Mouse (Mus musculus) neural tube, embryonic 14.5 days (tissue): ENCODE measurements around the gene Ipo11. TPM values are rescaled to one million over a fixed set of nuclear protein-coding genes. Genes with fewer than 3 reads are reported as not detected.

ENCODE experiments used
- ATAC-seq: fragments of 200-750 bp; cut with Nextera tagmentation; 2 replicates; pipeline ENCODE4 v1.8.0; 2017; ENCODE audit warnings: low read depth, mild to moderate bottlenecking, moderate TSS enrichment, moderate library complexity
- H3K27ac ChIP-seq: fragments of 300-500 bp; sonication (generic); 2 replicates; pipeline ENCODE4 v1.5.1; 2014; ENCODE audit warnings: low read depth, mild to moderate bottlenecking, control low read depth, low read length, moderate library complexity, mixed read lengths
- H3K27me3 ChIP-seq: fragments of 300-500 bp; sonication (generic); 2 replicates; pipeline ENCODE4 v1.6.1; 2014; ENCODE audit warnings: low read length; ENCODE audit not compliant: control insufficient read depth, insufficient read depth
- H3K36me3 ChIP-seq: fragments of 300-500 bp; sonication (generic); 2 replicates; pipeline ENCODE4 v1.6.1; 2014; ENCODE audit warnings: low read length, mixed read lengths; ENCODE audit not compliant: control insufficient read depth, insufficient read depth
- H3K4me1 ChIP-seq: fragments of 300-500 bp; sonication (generic); 2 replicates; pipeline ENCODE4 v1.6.1; 2014; ENCODE audit warnings: low read length; ENCODE audit not compliant: control insufficient read depth, insufficient read depth
- H3K4me2 ChIP-seq: fragments of 300-500 bp; sonication (generic); 2 replicates; pipeline ENCODE4 v1.6.1; 2014; ENCODE audit warnings: mild to moderate bottlenecking, low read depth, low read length, control low read depth
- H3K4me3 ChIP-seq: fragments of 300-500 bp; sonication (generic); 2 replicates; pipeline ENCODE4 v1.5.1; 2014; ENCODE audit warnings: low read depth, low read length, control low read depth, mixed read lengths
- H3K9ac ChIP-seq: fragments of 300-500 bp; sonication (generic); replicated peaks from 2 replicates; pipeline ENCODE4 v1.6.1; 2014; ENCODE audit warnings: low read depth, mild to moderate bottlenecking, control low read depth, low read length, mixed read lengths
- H3K9me3 ChIP-seq: fragments of 300-500 bp; sonication (generic); 2 replicates; pipeline ENCODE4 v1.6.1; 2016; ENCODE audit warnings: low read length; ENCODE audit not compliant: control insufficient read depth
- whole genome bisulfite sequencing: fragments of 180-500 bp; shearing (Covaris S2); extraction: QIAGEN DNeasy Blood & Tissue Kit; methylation state at CpG from one replicate; pipeline ENCODE4 v1.1.7; 2014; 5-methylcytosine and 5-hydroxymethylcytosine counted together
- polyA plus RNA-seq: library from polyadenylated mRNA; unstranded; fragments of >200 nt; fragmentation: Nextera tagmentation; extraction: Ambion mirVana; gene quantifications from 2 replicates; pipeline ENCODE4 v1.2.1, GENCODE M21; 2014

Ipo11 gene
- polyA plus RNA-seq, 1 experiment from 2014 or later, result 42.4 TPM

DNA sequence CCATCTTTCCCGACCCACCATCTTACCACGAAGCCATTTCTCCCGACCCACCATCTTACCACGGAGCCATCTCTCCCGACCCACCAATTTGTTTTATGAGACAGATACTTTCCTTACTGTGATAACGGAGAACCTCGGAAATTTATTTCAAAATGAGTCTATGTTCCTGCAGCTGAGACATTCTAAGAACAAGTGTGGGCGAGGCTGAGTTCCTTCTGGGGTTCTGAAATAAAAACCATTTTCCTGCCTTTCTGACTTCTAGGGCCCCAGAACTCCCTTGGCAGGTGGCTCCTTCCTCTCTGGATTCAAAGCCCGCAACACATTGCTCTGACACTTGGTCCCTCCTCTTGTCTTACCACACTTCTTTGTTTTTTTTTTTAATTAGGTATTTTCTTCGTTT, 168.0 kb downstream of the Ipo11 start:
- Histone ChIP-seq H3K27me3 (no peaks in the 10 kb centered on the region), H3K27ac (no peak overlapping the region), H3K9me3 (no peaks in the 10 kb centered on the region), H3K4me3 (no peak overlapping the region), H3K9ac (no peak overlapping the region), H3K4me2 (no peak overlapping the region), H3K36me3 (no peaks in the 10 kb centered on the region), H3K4me1 (no peaks in the 10 kb centered on the region)
- no peak for ATAC-seq
- WGBS, result 91% methylated on average over 10 of the region's 10 CpGs

GRCm38 (mm10) chr13:106762611-106763010, 174.1 kb downstream of the Ipo11 start:
- H3K27me3 ChIP-seq, result no peaks in the 10 kb centered on the region
- no peak overlapping the region for H3K27ac ChIP-seq
- H3K9ac ChIP-seq, result no peak overlapping the region
- H3K4me1 ChIP-seq, result no peaks in the 10 kb centered on the region
- H3K4me3 ChIP-seq, result no peak overlapping the region
- no peaks in the 10 kb centered on the region for H3K36me3 ChIP-seq
- WGBS, result 67% methylated on average over 1 of the region's 1 CpGs
- ATAC-seq, result no peak
- no peak overlapping the region for H3K4me2 ChIP-seq
- H3K9me3 ChIP-seq, result no peaks in the 10 kb centered on the region

GRCm38 (mm10) chr13:106761661-106762060, 175.1 kb downstream of the Ipo11 start:
- ATAC-seq, result no peak
- no peak overlapping the region for H3K4me2 ChIP-seq
- no peak overlapping the region for H3K27ac ChIP-seq
- WGBS, result 96% methylated on average over 1 of the region's 1 CpGs
- no peaks in the 10 kb centered on the region for H3K4me1 ChIP-seq
- no peaks in the 10 kb centered on the region for H3K9me3 ChIP-seq
- no peaks in the 10 kb centered on the region for H3K36me3 ChIP-seq
- no peaks in the 10 kb centered on the region for H3K27me3 ChIP-seq
- H3K4me3 ChIP-seq, result no peak overlapping the region
- H3K9ac ChIP-seq, result no peak overlapping the region

DNA sequence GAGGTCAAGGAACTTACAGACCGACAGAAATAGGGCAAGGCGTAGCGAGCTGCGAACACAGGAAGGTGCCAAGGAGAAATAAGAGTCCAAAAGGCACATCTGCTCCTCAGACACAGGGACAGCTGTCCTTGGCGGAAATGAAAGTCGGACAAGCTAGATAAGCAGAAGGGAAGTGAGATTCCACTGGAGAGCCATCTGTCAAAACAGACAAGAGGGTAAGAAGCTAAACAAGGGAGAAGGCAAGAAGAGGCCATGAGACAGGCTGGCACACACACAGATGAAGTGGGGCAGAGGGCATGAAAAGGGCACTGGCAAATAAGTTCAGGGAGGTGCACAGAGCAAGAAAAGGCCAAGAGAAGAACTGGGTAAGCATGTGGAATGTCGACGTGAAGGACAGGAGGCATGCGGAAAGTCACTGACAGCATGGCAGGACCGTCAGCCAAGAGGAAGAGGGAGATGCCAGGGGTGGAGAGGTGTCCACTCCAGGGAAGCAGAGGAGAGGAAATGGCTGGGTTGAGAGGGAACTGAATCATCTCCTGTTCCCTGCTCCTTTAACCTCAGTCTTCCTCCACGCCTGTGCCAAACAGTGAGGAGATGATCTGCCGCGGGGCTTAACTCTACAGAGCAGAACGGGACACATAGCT, 176.4 kb downstream of the Ipo11 start:
- 87% methylated on average over 14 of the region's 14 CpGs for WGBS
- Histone ChIP-seq H3K4me1 (no peaks in the 10 kb centered on the region), H3K27ac (no peak overlapping the region), H3K4me3 (no peak overlapping the region), H3K27me3 (no peaks in the 10 kb centered on the region), H3K9me3 (no peaks in the 10 kb centered on the region), H3K9ac (no peak overlapping the region), H3K4me2 (no peak overlapping the region), H3K36me3 (no peaks in the 10 kb centered on the region)
- ATAC-seq, result no peak

GRCm38 (mm10) chr13:106755892-106756291, 180.9 kb downstream of the Ipo11 start:
- no peak for ATAC-seq
- H3K4me2 ChIP-seq, result no peak overlapping the region
- H3K36me3 ChIP-seq, result no peaks in the 10 kb centered on the region
- no peaks in the 10 kb centered on the region for H3K9me3 ChIP-seq
- no peaks in the 10 kb centered on the region for H3K27me3 ChIP-seq
- no peak overlapping the region for H3K27ac ChIP-seq
- WGBS, result 66% methylated on average over 5 of the region's 5 CpGs
- H3K9ac ChIP-seq, result no peak overlapping the region
- H3K4me1 ChIP-seq, result no peaks in the 10 kb centered on the region
- H3K4me3 ChIP-seq, result no peak overlapping the region

DNA sequence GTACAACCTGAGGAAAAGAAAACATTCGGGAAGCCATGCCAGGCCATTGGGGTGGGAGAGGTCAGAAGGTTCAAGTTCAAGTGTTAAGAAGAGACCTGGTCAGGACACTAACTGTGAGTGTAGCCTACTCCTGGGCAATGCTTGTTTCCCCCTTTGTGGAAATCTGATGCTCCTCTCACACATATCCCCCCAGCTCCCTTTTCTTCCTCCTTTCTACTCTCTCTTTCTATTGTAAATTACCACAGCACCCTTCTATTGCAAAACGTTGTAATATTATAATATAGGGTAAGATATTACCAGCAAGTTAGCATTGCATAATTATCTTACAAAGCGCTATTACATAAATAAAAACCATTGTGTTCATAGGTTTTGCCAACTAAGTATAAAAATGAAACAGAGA, 182.5 kb downstream of the Ipo11 start:
- WGBS, result 84% methylated on average over 3 of the region's 3 CpGs
- ATAC-seq, result no peak
- no peaks in the 10 kb centered on the region for H3K36me3 ChIP-seq

GRCm38 (mm10) chr13:106751951-106752350, 184.8 kb downstream of the Ipo11 start:
- H3K9me3 ChIP-seq, result no peaks in the 10 kb centered on the region
- H3K4me1 ChIP-seq, result no peaks in the 10 kb centered on the region
- ATAC-seq, result no peak
- WGBS, result 94% methylated on average over 1 of the region's 1 CpGs
- no peak overlapping the region for H3K9ac ChIP-seq
- H3K4me2 ChIP-seq, result no peak overlapping the region
- H3K36me3 ChIP-seq, result no peaks in the 10 kb centered on the region
- H3K4me3 ChIP-seq, result no peak overlapping the region
- no peak overlapping the region for H3K27ac ChIP-seq
- H3K27me3 ChIP-seq, result no peaks in the 10 kb centered on the region

More for the DNA sequence above, 182.5 kb downstream of the Ipo11 start:
- Histone ChIP-seq H3K27ac (no peak overlapping the region), H3K4me2 (no peak overlapping the region), H3K27me3 (no peaks in the 10 kb centered on the region), H3K9me3 (no peaks in the 10 kb centered on the region), H3K9ac (no peak overlapping the region), H3K4me1 (no peaks in the 10 kb centered on the region), H3K4me3 (no peak overlapping the region)

DNA sequence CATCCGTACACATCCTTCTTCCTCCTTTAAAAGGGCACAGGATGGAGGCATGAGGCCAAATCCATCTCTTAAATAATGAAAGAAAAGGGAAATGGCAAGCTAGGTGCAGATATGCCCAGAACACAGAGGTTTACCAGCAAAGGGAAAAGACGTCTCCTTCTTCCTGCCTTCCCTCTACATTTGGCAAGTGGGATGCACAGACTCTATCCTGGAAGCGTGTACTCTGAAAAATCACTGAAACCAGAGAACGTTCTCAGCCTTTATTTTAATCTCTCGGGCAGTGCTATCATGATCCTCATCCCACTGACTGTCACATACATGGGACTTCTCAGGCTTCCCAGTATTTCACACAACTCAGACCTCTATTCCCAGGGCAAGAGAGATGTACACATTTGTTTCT, 189.9 kb downstream of the Ipo11 start:
- H3K27ac ChIP-seq, result no peak overlapping the region
- no peaks in the 10 kb centered on the region for H3K36me3 ChIP-seq
- H3K27me3 ChIP-seq, result no peaks in the 10 kb centered on the region
- H3K9me3 ChIP-seq, result no peaks in the 10 kb centered on the region
- H3K4me1 ChIP-seq, result no peaks in the 10 kb centered on the region
- H3K4me3 ChIP-seq, result no peak overlapping the region
- H3K9ac ChIP-seq, result no peak overlapping the region
- WGBS, result 80% methylated on average over 5 of the region's 5 CpGs
- no peak for ATAC-seq
- no peak overlapping the region for H3K4me2 ChIP-seq

DNA sequence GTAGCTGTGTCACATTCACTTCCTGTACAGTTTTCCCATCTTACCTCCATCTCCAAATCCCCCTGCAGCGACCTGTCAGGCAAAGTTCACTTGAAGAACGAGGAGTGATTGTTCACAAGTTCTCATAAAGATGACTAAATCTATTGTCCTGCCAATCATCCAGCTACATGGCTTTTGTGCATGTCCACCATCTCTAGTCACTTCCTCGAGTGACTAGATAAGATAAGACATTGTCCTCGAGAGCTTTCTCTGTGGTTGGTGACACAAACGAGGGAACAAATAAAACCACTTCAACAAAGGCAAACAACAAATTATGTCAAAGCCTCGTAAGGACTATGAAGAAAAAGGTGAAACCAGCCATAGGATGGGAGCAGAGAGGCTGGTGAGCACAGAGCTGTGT, 191.6 kb downstream of the Ipo11 start:
- Histone ChIP-seq H3K27me3 (no peaks in the 10 kb centered on the region), H3K4me3 (no peak overlapping the region), H3K9ac (no peak overlapping the region), H3K4me1 (no peaks in the 10 kb centered on the region), H3K27ac (no peak overlapping the region), H3K9me3 (no peaks in the 10 kb centered on the region), H3K4me2 (no peak overlapping the region), H3K36me3 (no peaks in the 10 kb centered on the region)
- 64% methylated on average over 6 of the region's 6 CpGs for WGBS
- ATAC-seq, result no peak
